Mouse (Mus musculus): ENCODE results near the gene Rgcc.
A peak's percentile ranks its signal among the peaks of the same experiment; 100 is the strongest.

The Rgcc gene

DNA sequence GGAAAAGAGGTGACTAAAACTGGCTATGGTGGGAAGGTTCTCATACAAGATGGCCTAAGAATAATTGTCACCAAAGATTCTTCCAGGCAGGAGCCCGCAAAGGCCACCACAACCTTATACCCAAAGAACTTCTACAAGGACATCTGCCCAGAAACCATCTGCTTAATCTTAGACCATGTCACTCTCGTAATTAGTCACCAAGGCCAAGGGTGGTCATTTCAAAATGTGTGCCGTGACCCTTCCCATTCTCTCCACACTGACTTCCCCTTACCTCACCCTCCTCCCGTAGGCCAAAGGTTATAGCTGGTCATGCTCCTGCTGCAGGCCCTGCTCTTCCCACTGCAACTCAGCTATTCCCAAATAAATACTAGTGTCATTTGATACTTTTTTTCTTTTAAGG, 22.5 kb downstream of the Rgcc start:
- no peak for DNase-seq (ENCODE audit: low spot score in 2 of 2)

DNA sequence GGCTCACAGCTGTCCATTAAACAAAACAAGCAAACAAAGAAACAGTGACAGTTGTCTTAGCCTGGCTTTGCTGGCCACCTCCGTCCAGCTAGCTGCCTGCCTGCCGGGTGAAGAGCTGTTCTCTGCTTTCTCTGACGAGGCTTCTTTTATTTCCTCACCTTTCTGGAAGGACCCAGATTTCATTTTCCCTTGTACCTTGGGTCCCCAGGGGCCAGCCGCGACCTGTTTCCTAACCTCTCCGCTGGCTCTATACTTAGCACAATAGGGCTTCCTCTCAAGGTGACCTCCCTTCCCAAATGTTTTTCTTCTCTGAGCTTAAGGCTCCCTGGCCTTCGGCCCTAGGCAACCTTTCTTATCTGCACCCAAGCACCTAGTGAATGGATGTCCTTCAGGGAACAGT, 23.5 kb downstream of the Rgcc start:
- DNase-seq (ENCODE audit: low spot score in 2 of 2), result no peak

DNA sequence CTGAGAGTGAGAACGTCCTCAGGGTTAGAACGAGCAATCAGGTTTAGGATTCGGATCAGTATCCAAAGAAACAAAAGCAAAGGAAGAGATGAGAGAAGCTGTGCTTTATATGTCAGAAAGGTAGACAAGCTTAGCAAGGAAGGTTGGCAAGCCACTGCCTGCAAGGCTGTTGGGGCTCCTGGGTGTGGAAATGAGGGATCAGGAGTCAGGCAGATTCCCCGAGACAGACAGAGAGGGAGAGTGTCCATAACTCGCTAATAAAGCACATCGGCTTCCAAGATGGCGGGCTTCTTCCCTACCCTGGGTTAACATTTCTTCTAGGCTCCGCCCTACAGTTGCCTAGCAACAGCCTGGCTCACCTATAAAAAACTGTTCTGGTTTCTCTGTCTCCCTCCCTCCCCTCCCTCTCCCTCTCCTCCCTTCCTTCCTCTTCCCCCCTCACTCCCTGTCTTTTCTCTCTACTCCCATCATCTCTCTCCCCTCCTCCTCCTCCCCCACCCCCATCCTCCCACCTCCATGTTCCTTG, 25.5 kb downstream of the Rgcc start:
- no peak for DNase-seq (ENCODE audit: low spot score in 2 of 2)

DNA sequence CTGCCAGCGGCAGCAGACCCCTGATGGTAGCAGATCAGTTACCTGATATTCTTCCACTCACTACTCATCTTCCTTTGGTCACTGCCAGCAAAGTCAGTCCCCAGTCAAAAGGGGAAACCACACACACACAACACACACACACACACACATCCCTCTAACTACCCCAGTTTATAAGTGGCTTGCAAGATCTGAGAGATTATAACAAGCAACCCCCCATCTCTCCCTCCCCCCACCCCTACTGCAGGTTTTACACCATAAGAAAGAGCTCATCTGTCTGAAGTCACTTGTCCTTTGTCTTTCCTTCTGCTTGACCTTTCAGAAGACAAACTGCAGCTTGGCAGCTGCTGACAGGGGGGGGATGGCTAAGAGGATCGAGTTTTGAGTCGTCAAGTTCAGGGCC, 26.0 kb downstream of the Rgcc start:
- no peak for DNase-seq (ENCODE audit: low spot score in 2 of 2)

DNA sequence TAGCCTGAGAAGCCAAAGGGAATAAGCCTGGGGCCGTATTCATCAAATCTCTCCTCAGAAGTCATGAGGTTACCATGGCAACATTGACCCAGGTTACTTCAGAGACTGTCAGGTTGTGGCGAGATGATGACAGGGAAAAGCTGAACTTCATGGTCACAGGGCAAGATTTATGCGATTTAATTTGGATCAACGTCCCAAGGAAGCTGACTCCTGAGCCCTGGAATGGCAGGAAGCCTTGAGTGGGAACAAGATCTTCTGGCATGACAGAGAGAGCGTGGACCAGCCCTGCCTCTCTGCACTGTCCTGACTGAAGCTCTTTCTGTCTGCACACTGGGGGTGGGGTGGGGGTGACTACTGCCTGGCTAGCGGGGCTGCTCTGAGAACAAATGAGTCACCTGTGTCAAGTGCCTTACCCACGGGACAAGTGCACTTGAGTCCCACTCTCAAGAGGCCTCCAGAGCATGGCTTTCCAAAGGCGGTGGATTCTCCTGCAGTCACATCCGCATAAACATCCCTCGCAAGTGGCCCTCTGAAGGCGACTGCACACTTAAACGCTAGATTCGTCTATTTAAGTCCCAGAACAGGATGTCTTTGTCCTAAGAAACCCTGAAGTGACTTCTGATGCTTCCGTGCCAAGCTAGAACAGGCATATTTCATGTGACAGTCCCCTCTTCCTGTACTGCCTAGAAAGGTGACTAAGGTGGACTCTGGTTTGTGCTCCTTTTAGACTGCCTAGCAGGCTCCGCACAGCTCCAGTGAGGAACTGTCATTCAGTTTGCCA, 27.6 kb downstream of the Rgcc start:
- no peak for DNase-seq (ENCODE audit: low spot score in 2 of 2)

DNA sequence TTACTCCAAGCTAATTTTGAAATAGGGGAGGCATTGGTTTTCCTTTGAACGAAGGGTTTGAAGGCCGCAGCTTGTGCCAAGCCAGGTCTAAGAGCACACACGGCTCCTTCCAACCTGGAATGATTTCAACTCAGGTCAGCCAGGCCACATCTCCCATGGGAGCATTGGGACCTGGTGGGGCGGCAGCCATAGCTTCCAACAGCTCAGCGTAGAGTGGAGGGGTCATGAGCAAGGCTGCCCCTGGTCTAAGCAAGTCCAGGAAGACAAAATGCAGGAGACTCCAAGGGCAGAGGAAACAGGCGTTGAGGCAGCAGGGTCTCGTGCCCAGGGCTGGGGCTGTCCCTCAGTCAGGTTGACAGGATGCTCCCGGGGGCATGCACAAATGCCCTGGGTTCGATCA, 28.5 kb downstream of the Rgcc start:
- no peak for DNase-seq (ENCODE audit: low spot score in 2 of 2)

DNA sequence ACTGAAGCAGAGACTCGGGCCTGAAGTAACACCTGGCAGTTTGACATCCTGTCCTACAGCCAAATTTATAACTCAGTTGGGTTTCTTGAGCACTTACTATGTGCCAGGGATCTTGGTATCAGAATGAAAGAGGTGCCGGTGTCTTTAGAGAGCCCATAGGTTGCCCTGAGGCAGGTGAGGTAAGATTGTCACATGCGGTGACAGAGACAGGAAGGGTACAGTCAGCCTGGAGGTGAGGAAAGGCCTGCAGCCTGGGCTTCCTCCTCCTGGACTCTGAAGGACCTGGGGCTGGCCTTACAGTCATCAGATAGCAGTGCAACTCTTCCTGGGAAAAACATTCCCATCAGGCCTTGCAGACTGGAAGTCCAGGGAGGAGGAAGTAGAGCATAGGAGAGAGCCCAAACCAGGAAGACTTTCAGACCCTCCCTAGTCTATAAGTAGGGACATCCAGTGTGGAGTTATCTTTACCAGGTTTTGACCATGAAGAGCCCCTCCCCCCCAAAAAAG, 29.2 kb downstream of the Rgcc start:
- no peak for DNase-seq (ENCODE audit: low spot score in 2 of 2)

DNA sequence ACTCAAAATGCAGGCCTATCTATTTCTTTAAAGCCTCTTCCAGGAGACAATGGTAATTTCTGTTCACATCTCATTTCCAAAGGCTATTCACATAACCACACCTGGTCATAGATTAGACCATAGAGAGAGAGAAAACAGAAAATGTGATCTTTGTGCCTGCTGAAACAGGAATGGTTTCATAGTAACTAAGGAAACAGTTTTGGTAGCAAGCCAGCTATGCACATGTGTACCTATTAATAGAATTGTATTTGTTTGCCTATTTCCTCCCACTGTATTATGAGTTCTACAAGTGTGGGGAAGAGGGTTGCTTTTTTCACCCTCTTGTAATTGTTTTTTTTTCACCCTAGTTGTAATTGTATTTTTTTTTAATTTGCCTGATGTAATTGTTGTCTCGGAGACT, 31.9 kb downstream of the Rgcc start:
- DNase-seq (ENCODE audit: low spot score in 2 of 2), result no peak

DNA sequence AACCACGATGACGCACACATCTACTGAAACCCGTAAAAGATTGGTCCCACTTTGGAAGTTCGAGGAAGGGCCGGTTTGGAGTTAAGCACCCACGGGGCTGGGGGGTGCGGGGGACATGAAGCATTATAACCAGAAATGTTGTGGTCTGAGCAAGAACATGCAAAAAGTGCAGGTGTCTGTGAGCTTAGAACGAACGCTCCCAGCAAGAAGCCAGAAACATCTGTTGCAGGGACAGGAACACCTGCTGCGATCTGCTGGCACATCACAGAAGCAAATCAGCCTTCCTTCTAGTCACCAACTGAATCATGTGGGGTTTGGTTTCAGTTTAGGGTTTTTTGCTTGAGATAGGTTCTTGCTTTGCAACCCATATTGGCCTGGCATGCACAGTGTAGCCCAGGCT, 33.6 kb downstream of the Rgcc start:
- DNase-seq (ENCODE audit: low spot score in 2 of 2), result no peak

DNA sequence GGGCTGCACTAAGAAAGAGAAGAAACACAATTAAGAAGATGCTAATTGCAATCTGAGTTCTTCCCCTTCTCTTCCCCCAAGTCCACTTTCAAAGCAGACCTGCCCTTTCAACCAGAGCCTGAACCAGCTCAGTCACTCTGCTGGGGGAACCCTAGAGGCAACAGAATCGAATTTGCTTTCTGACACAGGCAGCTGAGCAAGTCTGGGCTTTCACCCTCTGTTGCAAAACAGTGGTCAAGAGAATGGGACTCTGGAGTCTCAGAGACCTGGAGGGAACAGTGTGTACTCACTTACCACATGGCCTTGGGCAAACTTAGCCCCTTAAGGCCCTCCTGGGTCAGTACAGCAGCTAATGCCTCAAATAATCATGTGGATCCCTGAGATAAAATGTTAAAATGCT, 34.1 kb downstream of the Rgcc start:
- DNase-seq (ENCODE audit: low spot score in 2 of 2), result no peak

DNA sequence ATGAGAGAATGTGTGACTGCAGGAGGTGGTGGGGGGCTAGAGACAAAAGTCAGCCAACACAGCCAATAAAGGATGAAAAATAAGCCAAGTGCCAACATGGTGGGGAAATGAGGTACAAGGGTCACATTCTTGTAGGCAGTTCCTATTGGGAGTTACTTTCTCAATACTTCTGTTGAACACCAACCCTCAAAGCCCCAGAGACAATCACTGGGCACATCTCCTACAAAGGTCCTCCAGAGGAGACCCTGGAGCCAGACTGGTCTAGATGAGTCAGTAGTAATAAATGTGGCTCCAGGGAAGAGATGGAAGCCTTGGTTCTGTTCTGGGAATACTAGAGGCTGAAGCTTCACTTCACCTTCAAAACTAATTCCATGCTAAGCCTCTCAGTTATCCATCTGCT, 35.0 kb downstream of the Rgcc start:
- DNase-seq (ENCODE audit: low spot score in 2 of 2), result no peak

DNA sequence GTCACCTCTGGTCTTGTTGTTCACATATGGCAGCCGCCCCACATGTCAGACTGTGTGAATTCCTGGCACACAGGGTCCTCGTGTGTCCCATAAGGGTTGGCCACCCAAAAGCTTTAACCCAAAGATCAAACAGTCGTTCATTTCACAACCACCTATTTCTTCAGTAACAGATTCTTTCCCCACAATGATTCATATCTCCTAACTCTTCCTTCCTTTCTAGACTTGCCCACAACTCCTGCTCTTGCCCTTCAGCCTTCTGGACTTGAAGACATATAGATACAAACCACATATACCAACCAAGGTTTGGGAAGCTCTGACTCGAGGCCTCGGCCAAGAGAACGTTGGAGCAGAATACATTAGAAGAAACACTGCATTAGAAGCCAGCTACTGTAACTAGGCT, 35.7 kb downstream of the Rgcc start:
- no peak for DNase-seq (ENCODE audit: low spot score in 2 of 2)

DNA sequence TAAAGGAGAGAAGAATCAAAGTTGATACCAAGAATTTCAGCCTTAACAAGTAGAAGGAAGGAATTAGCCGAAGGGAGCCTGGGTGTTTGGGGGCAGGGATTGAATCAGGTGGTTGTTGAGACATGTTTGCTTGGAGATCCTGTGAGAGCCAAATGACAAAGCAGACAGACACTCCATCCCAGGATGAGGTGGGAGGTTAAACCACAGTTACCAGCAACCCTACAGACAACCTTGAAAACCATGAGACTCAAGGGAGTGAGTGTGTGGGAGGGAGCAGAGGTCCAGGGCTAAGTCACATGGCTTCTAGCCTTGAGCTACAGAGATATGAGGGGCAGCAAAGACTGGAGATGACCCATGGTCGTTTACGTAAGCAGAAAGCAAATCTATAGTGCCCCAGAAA, 38.1 kb downstream of the Rgcc start:
- DNase-seq (ENCODE audit: low spot score in 2 of 2), result no peak

DNA sequence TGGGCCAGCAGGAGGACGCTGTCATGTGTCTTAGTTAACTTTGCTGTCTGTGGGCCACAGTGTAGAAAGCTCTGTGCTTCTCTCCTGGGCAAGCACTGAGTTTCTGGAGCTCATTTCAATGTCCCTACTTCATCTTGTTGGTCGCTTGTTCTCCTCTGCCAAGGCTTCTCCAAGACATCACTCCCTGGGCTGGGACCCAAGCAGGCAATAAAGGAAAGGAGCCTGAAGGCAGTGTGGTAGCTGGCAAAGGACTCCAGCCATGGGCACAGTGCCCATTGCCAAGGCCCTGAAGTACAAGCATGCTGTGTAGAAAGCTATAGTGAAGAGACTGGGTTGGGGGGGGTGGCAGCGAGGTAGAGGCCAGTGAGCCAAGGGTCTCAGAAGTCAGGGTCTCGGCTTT, 38.8 kb downstream of the Rgcc start:
- DNase-seq (ENCODE audit: low spot score in 2 of 2), result peak; percentile 48 to 49

DNA sequence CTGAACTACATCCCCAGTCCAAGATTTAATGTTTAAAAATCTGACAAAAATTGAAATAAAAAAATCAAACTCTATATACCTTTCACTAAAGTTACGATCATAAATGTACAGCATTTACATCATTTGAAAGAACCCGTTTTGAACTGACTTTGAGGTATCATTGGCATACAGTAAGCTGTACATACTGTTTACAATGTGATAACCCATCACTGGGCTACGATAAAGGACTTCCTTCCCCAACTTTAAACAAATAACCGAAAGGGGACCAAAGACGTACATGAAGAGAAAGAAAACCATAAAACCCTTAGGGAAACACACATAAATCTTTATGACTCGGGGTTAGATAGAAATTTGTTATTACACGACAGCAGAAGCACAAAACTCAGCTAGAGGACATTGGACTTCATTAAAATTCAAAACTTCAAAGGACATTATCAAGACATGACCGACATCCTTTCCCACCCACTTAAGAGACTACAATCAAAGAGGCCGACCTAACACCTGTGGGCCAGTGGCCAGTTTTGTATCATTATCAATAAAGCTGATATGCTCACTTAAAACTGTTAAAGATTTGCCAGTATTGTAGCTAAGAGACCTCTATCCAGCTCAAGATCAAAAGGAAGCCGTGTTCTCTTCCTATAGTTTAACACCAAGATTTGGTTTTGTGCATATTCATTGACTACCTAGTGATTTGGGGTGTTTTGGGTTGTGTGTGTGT, 42.2 kb downstream of the Rgcc start:
- DNase-seq (ENCODE audit: low spot score in 2 of 2), result no peak

DNA sequence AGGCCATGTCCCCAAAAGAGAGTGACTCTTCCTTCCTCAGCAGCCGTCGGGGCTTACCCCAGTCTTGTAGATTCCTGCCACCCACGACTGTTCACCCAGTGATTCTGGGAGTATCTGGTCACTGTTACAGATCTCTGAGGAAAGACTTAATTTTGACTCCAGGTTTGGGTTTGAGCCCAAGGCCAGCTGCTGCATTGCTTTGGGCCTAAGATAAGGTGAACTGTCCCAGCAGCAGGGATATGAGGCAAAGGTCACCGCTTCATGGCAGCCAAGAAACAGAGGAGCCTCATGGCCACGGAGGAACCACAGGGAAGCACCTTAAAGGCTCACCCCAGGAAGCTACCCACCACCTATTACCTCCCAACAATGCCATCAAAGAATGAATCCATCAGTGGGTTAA, 44.8 kb downstream of the Rgcc start:
- DNase-seq (ENCODE audit: low spot score in 2 of 2), result no peak

DNA sequence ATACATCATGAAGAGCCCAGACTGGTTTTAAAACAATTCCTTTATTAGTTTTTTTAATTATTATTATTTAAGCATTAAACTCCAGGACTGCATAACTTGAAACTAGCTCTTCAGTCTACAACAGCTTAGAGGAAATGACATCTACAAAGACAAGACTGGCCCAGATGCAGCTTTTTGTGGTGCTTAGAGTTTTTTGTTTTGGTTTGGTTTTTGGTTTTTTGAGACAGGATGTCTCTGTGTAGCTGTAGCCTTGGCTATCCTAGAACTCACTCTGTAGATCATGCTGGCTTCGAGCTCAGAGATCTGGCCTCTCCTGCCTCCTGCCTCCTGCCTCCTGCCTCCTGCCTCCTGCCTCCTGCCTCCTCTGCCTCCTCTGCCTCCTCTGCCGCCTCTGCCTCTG, 45.7 kb downstream of the Rgcc start:
- DNase-seq (ENCODE audit: low spot score in 2 of 2), result no peak

DNA sequence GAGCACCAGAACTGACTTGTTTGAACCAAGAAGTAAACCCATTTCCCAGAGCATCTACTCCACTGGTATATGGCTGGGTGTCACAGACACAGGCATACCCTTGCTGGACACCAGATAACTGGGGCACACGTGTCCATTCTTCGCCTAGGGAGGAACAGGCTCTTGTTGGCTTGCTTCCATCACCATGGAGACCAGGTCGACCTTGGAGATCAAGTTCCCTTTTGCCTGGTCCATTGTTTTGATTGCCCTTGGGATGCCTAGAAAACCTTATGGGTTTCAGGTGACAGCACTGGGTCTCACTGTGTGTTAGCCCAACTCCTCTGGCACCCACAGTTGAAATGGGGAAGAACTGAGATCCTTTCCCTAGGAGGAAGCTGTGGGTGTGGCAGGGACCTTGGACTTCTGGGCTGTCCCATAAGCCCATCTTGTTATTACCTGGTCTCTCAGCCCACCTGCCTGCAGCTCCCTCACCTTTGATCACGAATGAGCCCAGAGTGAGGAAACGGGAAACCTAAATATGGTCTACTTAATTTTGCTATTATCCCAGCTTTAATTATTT, 49.6 kb downstream of the Rgcc start:
- DNase-seq (ENCODE audit: low spot score in 2 of 2), result no peak

DNA sequence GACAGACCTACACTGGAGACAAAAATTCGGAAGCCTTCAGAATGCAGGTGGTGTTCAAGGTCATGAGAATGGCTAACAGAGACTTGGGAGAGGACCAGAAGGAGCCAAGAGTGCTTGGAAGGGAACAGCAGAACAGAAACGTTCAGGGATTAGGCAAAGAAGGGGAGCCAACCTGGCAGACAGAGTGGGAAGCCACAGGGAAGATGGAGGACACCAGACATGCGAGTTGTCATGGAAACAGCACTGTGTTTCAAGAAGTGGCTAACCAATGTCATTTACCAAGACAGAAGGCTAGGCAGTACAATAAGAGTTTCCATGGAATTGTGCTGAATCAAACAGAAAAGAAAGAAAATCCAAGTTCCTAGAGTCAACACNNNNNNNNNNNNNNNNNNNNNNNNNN, 56.9 kb downstream of the Rgcc start:
- no peak for DNase-seq (ENCODE audit: low spot score in 2 of 2)

DNA sequence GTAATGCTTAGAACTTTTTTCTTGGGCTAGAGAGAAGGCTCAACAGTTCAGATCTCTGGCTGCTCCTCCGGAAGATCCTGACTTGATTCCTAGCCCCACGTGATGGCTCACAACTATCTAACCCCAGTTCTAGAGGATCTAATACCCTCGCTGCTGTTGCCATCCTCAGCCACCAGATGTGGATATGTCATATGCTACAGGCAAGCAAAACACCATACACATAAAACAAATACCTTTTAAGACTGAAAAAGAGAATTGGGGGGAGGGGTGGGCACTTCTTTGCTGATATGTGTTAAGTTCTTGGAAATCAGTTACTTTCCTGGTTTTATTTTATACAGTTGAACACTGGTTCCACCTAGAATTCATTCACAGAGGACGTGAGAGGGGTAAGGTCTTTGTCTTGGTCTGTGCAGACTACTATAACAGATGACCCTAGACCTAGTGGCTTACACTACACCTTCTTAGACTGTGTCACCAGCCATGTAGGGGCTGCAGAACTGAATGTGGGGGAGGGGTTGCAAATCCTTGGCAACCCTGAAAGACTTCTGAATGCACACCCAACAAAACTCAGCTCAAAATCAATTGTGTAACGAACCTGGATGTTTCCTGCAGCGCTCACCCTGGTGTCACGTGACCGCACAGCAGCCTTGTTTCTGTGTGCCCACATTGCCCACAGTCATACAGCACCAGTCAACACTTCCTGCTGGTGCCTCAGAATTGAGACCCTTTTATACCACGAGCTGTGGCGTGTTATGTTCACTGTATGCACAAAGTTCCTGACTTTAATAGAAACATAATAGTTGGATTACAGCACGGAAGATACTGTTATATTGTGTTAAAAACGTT, 58.2 kb downstream of the Rgcc start:
- DNase-seq (ENCODE audit: low spot score in 2 of 2), result no peak

DNA sequence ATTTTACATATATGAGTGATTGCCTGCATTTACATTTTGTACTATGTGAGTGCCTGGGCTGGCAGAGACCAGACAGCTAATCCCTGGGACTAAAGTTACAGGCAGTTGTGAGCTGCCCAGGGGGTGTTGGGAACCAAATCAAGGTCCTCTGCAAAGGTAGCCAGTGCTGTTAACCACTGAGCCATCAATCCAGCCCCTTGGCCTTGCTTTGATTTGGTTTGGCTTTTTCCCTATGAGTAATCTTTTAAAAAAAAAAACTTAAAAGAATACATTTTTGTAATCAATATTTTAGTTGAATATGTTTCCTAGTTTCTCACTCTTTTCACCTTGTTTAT, 59.1 kb downstream of the Rgcc start:
- DNase-seq (ENCODE audit: low spot score in 2 of 2), result no peak

All from frontal cortex, postnatal 10 days (tissue).